Mouse (Mus musculus) ES-Bruce4 (cell line): ENCODE results near the gene Spsb1. TPM values are rescaled to one million over a fixed set of nuclear protein-coding genes. Genes with fewer than 3 reads are reported as not detected.

Experiments used
- H3K27ac ChIP-seq: 2 replicates; pipeline ENCODE4 v1.5.1; 2012; ENCODE audit warnings: low read length, inconsistent platforms; ENCODE audit not compliant: insufficient read depth
- H3K27me3 ChIP-seq: 2 replicates; pipeline ENCODE4 v1.6.1; 2012; ENCODE audit warnings: mild to moderate bottlenecking, low read length, inconsistent platforms; ENCODE audit not compliant: control insufficient read depth, poor library complexity, insufficient read depth, severe bottlenecking
- H3K36me3 ChIP-seq: 2 replicates; pipeline ENCODE4 v1.6.1; 2012; ENCODE audit warnings: inconsistent platforms, mild to moderate bottlenecking, low read length, moderate library complexity; ENCODE audit not compliant: control insufficient read depth, poor library complexity, insufficient read depth, severe bottlenecking
- H3K4me1 ChIP-seq: one replicate; pipeline ENCODE4 v1.8.1; 2011; ENCODE audit warnings: low read length; ENCODE audit not compliant: control insufficient read depth, insufficient read depth
- H3K4me3 ChIP-seq: 2 replicates; pipeline ENCODE4 v1.5.1; 2011; ENCODE audit warnings: low read depth, mild to moderate bottlenecking, low read length
- H3K9ac ChIP-seq: 2 replicates; pipeline ENCODE4 v1.6.1; 2012; ENCODE audit warnings: low read depth, mild to moderate bottlenecking, inconsistent platforms; ENCODE audit not compliant: poor library complexity, severe bottlenecking
- H3K9me3 ChIP-seq: replicated peaks from 2 replicates; pipeline ENCODE4 v1.6.1; 2012; ENCODE audit warnings: mild to moderate bottlenecking, low read length, inconsistent platforms; ENCODE audit not compliant: control insufficient read depth, poor library complexity, insufficient read depth, severe bottlenecking
- CTCF ChIP-seq: IDR thresholded peaks from one replicate; pipeline ENCODE4 v1.8.1; 2011; ENCODE audit warnings: low read depth, low read length
- EP300 ChIP-seq: IDR thresholded peaks from 2 replicates; pipeline ENCODE4 v1.6.1; 2011; ENCODE audit warnings: low read depth, low read length; ENCODE audit not compliant: insufficient read depth
- POLR2A ChIP-seq: IDR thresholded peaks from one replicate; pipeline ENCODE4 v1.8.1; 2011; ENCODE audit warnings: low read length; ENCODE audit not compliant: insufficient read depth
- polyA plus RNA-seq: library from polyadenylated mRNA; stranded (reverse); fragments of >200 nt; gene quantifications from 2 replicates; pipeline ENCODE4 v1.2.4, GENCODE M21; 2011; ENCODE audit warnings: low read depth; ENCODE audit not compliant: missing spikeins, insufficient read depth, insufficient read length

The Spsb1 gene
- polyA plus RNA-seq, 1 experiment = 28.1 TPM

DNA sequence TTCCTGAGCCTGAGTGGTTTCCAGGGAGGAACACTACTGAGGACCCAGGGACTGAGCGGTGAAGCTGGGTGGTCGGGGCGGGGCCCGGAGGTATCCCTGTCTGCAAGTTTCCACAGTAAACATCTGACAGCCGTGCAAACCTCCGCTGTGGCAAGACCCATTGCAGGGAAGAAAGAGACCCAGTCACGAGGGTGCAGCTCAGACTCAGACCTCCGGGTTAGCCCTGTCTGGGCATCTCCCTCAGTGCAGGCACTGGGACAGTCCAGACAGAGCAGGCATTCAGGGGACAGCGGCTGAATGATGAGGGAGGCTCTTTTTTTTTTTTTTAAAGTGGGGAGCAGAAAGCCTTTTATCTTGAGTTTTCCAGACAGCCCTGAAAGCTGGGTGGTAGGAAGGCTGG, 9.6 kb downstream of the Spsb1 start:
- H3K27me3 ChIP-seq = no peaks in the 10 kb centered on the region
- no peaks in the 10 kb centered on the region for H3K9me3 ChIP-seq
- H3K27ac ChIP-seq = no peak overlapping the region
- TF ChIP-seq POLR2A (no peak), EP300 (peak; percentile 28; the same call in 1 of the 2 replicates)
- H3K4me3 ChIP-seq = no peak overlapping the region
- H3K4me1 ChIP-seq = peaks cover 5% of the 10 kb centered on the region
- no peak overlapping the region for H3K9ac ChIP-seq
- no peaks in the 10 kb centered on the region for H3K36me3 ChIP-seq

DNA sequence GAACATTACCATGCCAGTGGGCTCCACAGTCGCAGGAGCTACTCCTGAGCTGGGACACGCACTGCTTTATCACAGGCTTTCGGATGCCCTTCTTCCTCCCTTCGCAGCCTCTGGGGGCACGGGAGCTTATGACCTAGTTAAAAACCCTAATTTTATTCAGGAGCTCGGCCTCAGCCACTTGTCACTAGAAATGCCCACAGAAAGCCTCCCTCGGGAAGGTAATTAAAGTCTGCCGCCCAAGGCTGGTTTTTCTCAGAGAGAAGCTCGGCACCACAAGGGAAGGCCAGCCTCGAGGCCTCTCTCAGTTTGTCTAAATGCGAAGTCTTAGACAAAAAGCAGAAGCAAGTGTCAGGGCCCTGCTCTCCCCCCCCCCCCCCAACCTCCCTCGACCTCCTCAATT, 10.6 kb downstream of the Spsb1 start:
- no peak for TF ChIP-seq POLR2A
- no peak for TF ChIP-seq CTCF
- TF ChIP-seq EP300 = no peak
- no peak overlapping the region for H3K9ac ChIP-seq
- peaks cover 7% of the 10 kb centered on the region for H3K4me1 ChIP-seq
- H3K27me3 ChIP-seq = no peaks in the 10 kb centered on the region
- no peaks in the 10 kb centered on the region for H3K36me3 ChIP-seq
- no peak overlapping the region for H3K27ac ChIP-seq
- H3K9me3 ChIP-seq = no peaks in the 10 kb centered on the region
- no peak overlapping the region for H3K4me3 ChIP-seq

DNA sequence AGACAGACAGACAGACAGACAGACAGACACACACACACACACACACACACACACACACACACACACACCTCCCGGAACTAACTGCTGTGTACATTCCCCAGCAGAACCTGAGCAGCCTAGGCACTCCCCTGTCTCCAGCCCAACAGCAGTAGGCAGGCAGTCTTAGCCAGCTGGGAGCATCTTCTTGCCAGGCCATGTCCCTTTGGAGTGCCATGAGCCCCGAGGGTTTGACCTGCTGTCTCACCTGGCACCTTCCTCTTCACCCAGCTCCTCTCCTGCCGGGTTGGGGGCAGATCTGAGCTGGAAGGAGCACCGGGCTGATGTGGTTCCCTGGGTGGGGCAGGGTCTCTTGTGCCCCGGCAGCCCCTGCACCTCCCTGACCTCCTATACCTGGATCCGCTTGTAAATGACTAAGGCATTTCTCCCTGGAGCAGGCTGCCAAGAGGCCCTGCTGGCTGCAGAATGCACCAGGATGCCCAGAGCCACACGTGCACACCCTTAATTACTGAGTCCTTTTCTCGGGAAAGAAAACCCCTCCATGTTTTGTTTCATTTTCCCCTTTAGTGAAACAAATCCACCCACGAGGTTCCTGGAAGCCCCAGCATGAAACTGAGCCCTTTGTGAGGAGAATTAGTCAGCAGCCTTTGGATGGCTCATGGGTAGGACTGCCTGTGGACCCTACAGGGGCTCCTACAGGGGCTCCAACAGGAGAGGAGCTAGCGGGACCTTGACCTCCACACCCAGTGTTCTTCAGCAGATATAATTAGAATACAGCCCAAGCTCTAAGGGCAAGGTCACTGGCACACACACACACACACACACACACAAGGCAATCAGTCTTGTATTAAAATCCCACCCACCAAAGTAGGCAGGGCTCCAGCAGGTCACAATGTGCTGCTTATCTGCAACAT, 11.8 kb downstream of the Spsb1 start:
- H3K4me3 ChIP-seq = no peak overlapping the region
- peaks cover 10% of the 10 kb centered on the region for H3K4me1 ChIP-seq
- H3K36me3 ChIP-seq = no peaks in the 10 kb centered on the region
- no peaks in the 10 kb centered on the region for H3K9me3 ChIP-seq
- H3K27me3 ChIP-seq = no peaks in the 10 kb centered on the region
- no peak overlapping the region for H3K9ac ChIP-seq
- no peak overlapping the region for H3K27ac ChIP-seq
- TF ChIP-seq POLR2A (no peak), EP300 (no peak), CTCF (no peak)

DNA sequence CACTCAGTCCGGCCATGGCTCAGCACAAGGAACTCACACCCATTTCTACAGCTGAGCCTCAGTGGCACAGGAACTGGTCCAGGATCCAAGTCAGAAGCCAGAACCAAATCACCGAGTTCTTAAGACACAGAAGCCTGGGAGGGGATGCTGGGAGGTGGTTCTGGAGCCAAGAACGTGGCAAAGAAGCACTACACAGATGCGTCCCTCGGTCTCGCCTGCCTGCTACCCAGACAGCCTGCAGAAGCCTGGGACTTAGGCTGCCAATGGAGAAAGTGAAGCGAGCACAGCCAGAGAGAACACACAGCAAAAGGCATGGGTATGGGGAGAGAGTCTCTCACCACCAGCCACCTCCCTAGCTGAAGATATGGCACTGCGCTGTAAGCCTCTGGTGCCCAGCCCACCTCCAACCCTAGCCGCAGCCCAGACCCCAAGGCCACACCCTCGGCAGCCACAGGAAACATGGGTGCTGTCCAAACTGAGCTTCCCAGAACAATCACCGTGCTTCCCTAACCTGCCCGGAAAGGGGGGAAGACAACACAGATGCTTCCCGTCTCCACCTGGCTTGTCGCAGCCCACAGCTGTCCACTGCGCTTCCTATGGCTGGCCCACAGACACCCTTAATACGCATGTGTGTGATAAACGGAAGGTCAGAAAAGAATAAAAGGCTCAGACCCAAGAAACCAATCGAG, 13.6 kb downstream of the Spsb1 start:
- Histone ChIP-seq H3K36me3 (no peaks in the 10 kb centered on the region), H3K27ac (no peak overlapping the region), H3K4me1 (peaks cover 14% of the 10 kb centered on the region), H3K4me3 (no peak overlapping the region), H3K9ac (no peak overlapping the region), H3K27me3 (no peaks in the 10 kb centered on the region), H3K9me3 (no peaks in the 10 kb centered on the region)
- TF ChIP-seq EP300 (no peak), CTCF (no peak), POLR2A (no peak)

DNA sequence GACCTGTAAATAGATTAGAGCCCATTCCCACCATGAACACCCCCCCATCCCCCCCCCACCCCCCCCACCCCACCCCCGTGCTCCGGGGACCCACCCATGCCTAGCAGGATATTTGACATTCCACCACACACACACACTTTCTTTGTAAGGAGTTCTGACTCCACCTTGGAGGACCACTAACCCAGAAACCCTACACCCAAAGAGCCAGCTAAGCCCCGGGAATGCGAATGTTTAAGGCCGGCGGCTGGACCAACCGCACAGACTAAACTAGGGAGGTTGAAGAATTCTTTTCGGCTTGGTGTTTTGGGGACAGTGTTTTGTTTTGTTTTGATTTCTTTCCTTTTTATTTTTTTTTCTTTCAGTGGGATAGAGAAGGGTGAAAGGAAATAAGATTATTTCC, 16.1 kb downstream of the Spsb1 start:
- no peaks in the 10 kb centered on the region for H3K9me3 ChIP-seq
- TF ChIP-seq EP300 = no peak
- TF ChIP-seq POLR2A = no peak
- no peak for TF ChIP-seq CTCF
- H3K36me3 ChIP-seq = no peaks in the 10 kb centered on the region
- peaks cover 10% of the 10 kb centered on the region for H3K4me1 ChIP-seq
- no peak overlapping the region for H3K27ac ChIP-seq
- H3K27me3 ChIP-seq = no peaks in the 10 kb centered on the region
- no peak overlapping the region for H3K9ac ChIP-seq
- no peak overlapping the region for H3K4me3 ChIP-seq

DNA sequence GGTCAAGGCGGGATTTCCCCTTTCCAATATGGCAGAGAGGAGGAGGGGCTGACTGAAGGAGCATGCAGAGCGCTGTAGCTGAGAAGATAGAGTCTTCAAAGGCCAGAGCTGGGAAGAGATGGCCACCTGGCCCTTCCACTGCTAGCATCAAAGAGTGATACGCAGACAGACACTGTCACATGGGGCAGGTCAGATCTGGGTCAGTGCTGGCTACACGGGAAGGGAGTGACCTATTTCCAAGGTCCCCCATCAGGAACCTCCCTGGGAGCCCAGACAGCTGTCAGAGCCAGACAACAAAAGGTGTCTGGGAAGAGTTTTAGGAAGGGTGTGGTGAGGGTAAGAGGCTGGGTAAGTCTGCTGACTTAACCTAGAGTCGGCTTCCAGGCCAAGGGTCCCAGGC, 17.9 kb downstream of the Spsb1 start:
- Histone ChIP-seq H3K4me3 (no peak overlapping the region), H3K36me3 (no peaks in the 10 kb centered on the region), H3K9ac (no peak overlapping the region), H3K27me3 (no peaks in the 10 kb centered on the region), H3K4me1 (peaks cover 10% of the 10 kb centered on the region), H3K27ac (no peak overlapping the region), H3K9me3 (no peaks in the 10 kb centered on the region)
- TF ChIP-seq POLR2A = no peak
- TF ChIP-seq EP300 = peak; percentile 94
